Mouse (Mus musculus) kidney, postnatal 0 days (tissue): Measurements from ENCODE around the gene 4930562C15Rik. TPM values are rescaled to one million over a fixed set of nuclear protein-coding genes. Genes with fewer than 3 reads are reported as not detected.

Source experiments
- ATAC-seq: fragments of 200-750 bp; cut with Nextera tagmentation; replicated peaks from 2 replicates; pipeline ENCODE4 v1.8.0; 2017; ENCODE audit warnings: low read depth, moderate number of reproducible peaks, moderate TSS enrichment, moderate library complexity; ENCODE audit not compliant: low FRiP score
- DNase-seq: peaks from one replicate; pipeline ENCODE4 v3.0.0-alpha.2; 2016; ENCODE audit warnings: low spot score
- H3K27ac ChIP-seq: fragments of 300-500 bp; sonication (generic); 2 replicates; pipeline ENCODE4 v1.5.1; 2014; ENCODE audit warnings: mild to moderate bottlenecking
- H3K27me3 ChIP-seq: fragments of 300-500 bp; sonication (generic); 2 replicates; pipeline ENCODE4 v1.6.1; 2014; ENCODE audit warnings: low read length, mixed read lengths; ENCODE audit not compliant: insufficient read depth
- H3K36me3 ChIP-seq: fragments of 300-500 bp; sonication (generic); 2 replicates; pipeline ENCODE4 v1.6.1; 2014; ENCODE audit warnings: low read length, mixed read lengths; ENCODE audit not compliant: insufficient read depth
- H3K4me1 ChIP-seq: fragments of 300-500 bp; sonication (generic); replicated peaks from 2 replicates; pipeline ENCODE4 v1.6.1; 2014; ENCODE audit warnings: antibody characterized with exemption, low read length, mixed read lengths; ENCODE audit not compliant: insufficient read depth
- H3K4me2 ChIP-seq: fragments of 300-500 bp; sonication (generic); 2 replicates; pipeline ENCODE4 v1.6.1; 2014; ENCODE audit warnings: mild to moderate bottlenecking, low read length, moderate library complexity, mixed read lengths
- H3K4me3 ChIP-seq: fragments of 300-500 bp; sonication (generic); replicated peaks from 2 replicates; pipeline ENCODE4 v1.5.1; 2014; ENCODE audit warnings: low read depth, low read length
- H3K9ac ChIP-seq: fragments of 300-500 bp; sonication (generic); 2 replicates; pipeline ENCODE4 v1.6.1; 2014; ENCODE audit warnings: low read depth, low read length
- H3K9me3 ChIP-seq: fragments of 300-500 bp; sonication (generic); replicated peaks from 2 replicates; pipeline ENCODE4 v1.6.1; 2016; ENCODE audit warnings: low read length, inconsistent platforms, mixed read lengths
- CTCF ChIP-seq: IDR thresholded peaks from 2 replicates; pipeline ENCODE4 v1.5.1; 2016; ENCODE audit warnings: antibody characterized with exemption, low read depth, mild to moderate bottlenecking, moderate library complexity
- WGBS: fragments of 180-500 bp; shearing (Covaris S2); extraction: QIAGEN DNeasy Blood & Tissue Kit; methylation state at CpG from one replicate; pipeline ENCODE4 v1.1.7; 2014; 5-methylcytosine and 5-hydroxymethylcytosine counted together
- polyA plus RNA-seq: library from polyadenylated mRNA; unstranded; fragments of >200 nt; fragmentation: Nextera tagmentation; extraction: Ambion mirVana; gene quantifications from 2 replicates; pipeline ENCODE4 v1.2.1, GENCODE M21; 2015

The 4930562C15Rik gene
- polyA plus RNA-seq, 1 experiment from 2014 or later: 0.14 TPM

DNA sequence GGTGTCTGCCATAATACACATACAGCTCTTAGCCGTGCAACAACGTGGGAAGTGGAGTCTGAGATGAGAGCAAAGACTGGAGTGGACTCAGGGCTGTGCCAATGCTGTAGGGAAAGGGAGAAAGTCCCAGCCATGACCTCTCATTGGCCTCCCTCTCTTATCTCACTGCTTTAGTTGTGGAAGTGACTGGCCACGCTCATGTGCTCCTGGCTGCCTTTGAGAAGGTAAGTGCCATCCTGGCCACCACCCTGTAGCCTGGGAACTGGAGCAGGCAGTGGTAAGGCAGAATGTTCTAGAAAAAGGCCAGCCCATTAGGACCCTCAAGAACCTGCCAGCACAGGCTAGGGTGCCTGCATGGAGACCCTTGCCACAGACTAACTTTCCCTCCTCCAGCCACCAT is 80.7 kb downstream of the 4930562C15Rik start:
- Histone ChIP-seq H3K9ac (no peak overlapping the region), H3K27ac (no peak overlapping the region), H3K4me2 (no peak overlapping the region), H3K36me3 (peaks cover 35% of the 10 kb centered on the region), H3K4me1 (no peaks in the 10 kb centered on the region; the same call in 1 of the 2 replicates), H3K4me3 (no peak overlapping the region), H3K27me3 (no peaks in the 10 kb centered on the region), H3K9me3 (no peaks in the 10 kb centered on the region)
- no peak for ATAC-seq
- 90% methylated on average over 3 of the region's 3 CpGs for WGBS
- no peak for DNase-seq
- no peak for TF ChIP-seq CTCF

DNA sequence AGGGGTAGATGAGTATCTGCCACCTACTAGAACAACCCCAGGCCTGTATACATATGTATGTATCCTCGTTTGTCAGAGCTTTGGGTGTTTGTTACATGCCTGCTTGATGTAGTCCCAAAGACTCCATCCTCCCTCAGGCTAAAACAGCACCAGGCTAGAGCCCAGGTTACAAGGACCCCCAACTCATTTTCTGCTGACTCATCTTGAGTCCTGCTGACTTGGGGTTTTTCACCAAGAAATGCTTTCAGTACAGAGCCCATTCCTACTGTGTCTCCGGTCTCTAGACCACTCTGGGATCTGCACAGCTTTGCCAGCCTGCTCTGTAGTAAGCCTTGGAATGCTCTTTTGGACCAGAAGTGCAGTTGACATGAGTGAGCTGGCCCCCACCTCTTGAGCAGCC is 81.4 kb downstream of the 4930562C15Rik start:
- ATAC-seq: no peak
- no peak overlapping the region for H3K9ac ChIP-seq
- no peaks in the 10 kb centered on the region for H3K9me3 ChIP-seq
- H3K4me1 ChIP-seq: no peaks in the 10 kb centered on the region; the same call in 1 of the 2 replicates
- H3K36me3 ChIP-seq: peaks cover 31% of the 10 kb centered on the region
- no peak overlapping the region for H3K4me3 ChIP-seq
- TF ChIP-seq CTCF: no peak
- WGBS: 81% methylated on average over 2 of the region's 2 CpGs
- no peak for DNase-seq
- H3K4me2 ChIP-seq: no peak overlapping the region
- no peaks in the 10 kb centered on the region for H3K27me3 ChIP-seq
- H3K27ac ChIP-seq: no peak overlapping the region

Other genes starting within 250 kb of the 4930562C15Rik start
- 74.6 and 78.8 TPM in 2 replicates for gene Glis2, start 240.7 kb upstream of the 4930562C15Rik start, polyA plus RNA-seq
- gene Pam16, start 210.4 kb upstream of the 4930562C15Rik start, polyA plus RNA-seq: 105 and 106 TPM in 2 replicates
- gene Vasn, start 195.5 kb upstream of the 4930562C15Rik start, polyA plus RNA-seq: 20.4 and 21.1 TPM in 2 replicates
- gene Dnaja3, start 195.4 kb upstream of the 4930562C15Rik start, polyA plus RNA-seq: 87.8 and 89.3 TPM in 2 replicates
- gene Coro7, start 155.6 kb upstream of the 4930562C15Rik start, polyA plus RNA-seq: 13.1 and 16.8 TPM in 2 replicates
- 47.9 and 56.2 TPM in 2 replicates for gene Nmral1, start 116.1 kb upstream of the 4930562C15Rik start, polyA plus RNA-seq
- gene Hmox2, start 109.1 kb upstream of the 4930562C15Rik start, polyA plus RNA-seq: 102 and 107 TPM in 2 replicates
- 81.1 and 91.2 TPM in 2 replicates for gene Cdip1, start 45.1 kb upstream of the 4930562C15Rik start, polyA plus RNA-seq
- 39.4 and 41.5 TPM in 2 replicates for gene Ubald1, start 44.9 kb downstream of the 4930562C15Rik start, polyA plus RNA-seq
- gene Mgrn1, start 50.8 kb downstream of the 4930562C15Rik start, polyA plus RNA-seq: 85.9 and 99.0 TPM in 2 replicates
- 152 and 161 TPM in 2 replicates for gene Nudt16l1, start 103.3 kb downstream of the 4930562C15Rik start, polyA plus RNA-seq
- 54.1 and 55.9 TPM in 2 replicates for gene Anks3, start 128.8 kb downstream of the 4930562C15Rik start, polyA plus RNA-seq
- gene Sept12, start 162.4 kb downstream of the 4930562C15Rik start, polyA plus RNA-seq: not detected in 2 replicates
- gene Smim22, start 171.9 kb downstream of the 4930562C15Rik start, polyA plus RNA-seq: 30.9 and 38.3 TPM in 2 replicates
- gene Rogdi, start 178.1 kb downstream of the 4930562C15Rik start, polyA plus RNA-seq: 90.7 and 106 TPM in 2 replicates
- gene Glyr1, start 214.4 kb downstream of the 4930562C15Rik start, polyA plus RNA-seq: 108 and 120 TPM in 2 replicates
- gene Ubn1, start 214.6 kb downstream of the 4930562C15Rik start, polyA plus RNA-seq: 15.2 and 16.8 TPM in 2 replicates